Mouse (Mus musculus) heart, postnatal 14 days (tissue): ENCODE measurements around the gene Pcnx3. TPM values are rescaled to one million over a fixed set of nuclear protein-coding genes. Genes with fewer than 3 reads are reported as not detected.
A peak's percentile ranks its signal among the peaks of the same experiment; 100 is the strongest.

Source experiments
- DNase-seq, 2 experiments: peaks; one replicate each; pipeline ENCODE4 v3.0.0; 2021 to 2022
- intact Hi-C: fragments of 180-260 bp; cut with DNase I; formaldehyde crosslinking; loops from one replicate; pipeline ENCODE4 v1.15.1; 2025
- total RNA-seq, 2 experiments: library from RNA; stranded (reverse); gene quantifications; 2 replicates each; pipeline ENCODE4 v1.2.3; 2021

Pcnx3 gene
- total RNA-seq, 2 experiments from 2014 or later: 24.0 to 24.9 TPM

- DNase-seq: peak; percentile 83 to 85
- intact Hi-C loops: no loop called here
These were observed 40.1 kb downstream of the Pcnx3 start for GRCm38 (mm10) chr19:5648401-5649297.

DNA sequence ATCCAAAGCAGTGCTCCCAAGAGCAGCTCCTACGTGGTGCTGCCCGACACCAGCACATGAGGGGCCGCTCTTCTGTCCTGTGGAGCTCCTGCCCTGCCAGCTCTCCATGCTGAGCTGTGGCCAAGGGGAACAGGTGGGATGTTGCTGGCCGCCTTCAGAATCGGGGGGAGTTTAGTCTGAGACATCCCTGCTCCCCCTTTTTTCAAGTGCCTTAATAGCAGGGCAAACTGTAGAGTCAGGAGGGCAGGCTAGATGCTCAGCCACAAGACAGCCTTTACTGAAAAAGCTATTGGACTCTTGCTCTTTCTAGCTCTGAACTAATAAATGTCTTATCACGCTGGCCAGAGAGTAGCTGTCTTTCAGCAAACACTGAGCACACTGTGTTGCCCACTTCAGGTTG is 40.9 kb downstream of the Pcnx3 start:
- DNase-seq: no peak
- intact Hi-C loops: no loop called here

- no peak for DNase-seq
- intact Hi-C loops: no loop called here
These were observed 41.9 kb downstream of the Pcnx3 start for GRCm38 (mm10) chr19:5646731-5647330.

GRCm38 (mm10) chr19:5645280-5645679 is 43.4 kb downstream of the Pcnx3 start:
- DNase-seq: no peak
- intact Hi-C loops: no loop called here

DNA sequence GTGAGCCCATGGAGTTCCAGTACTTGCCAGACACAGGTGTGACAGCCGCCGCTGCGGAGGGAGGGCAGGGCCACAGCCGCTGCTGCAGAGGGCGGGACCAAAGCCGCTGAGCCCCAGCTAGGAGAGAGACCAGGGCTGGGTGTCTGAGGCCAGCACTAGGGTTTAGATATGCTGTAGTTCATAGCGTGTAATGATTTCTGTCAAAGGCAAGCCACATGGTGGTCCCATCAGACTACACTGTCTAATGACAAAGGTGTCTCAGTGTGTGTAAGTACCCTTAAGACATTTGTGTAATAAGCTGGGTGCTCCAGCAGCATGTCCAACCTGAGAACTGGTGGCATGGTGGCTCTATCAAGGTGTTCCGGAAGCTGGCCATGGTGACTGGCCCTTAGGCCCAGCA is 47.1 kb downstream of the Pcnx3 start:
- DNase-seq: no peak
- intact Hi-C loops: no loop called here

DNA sequence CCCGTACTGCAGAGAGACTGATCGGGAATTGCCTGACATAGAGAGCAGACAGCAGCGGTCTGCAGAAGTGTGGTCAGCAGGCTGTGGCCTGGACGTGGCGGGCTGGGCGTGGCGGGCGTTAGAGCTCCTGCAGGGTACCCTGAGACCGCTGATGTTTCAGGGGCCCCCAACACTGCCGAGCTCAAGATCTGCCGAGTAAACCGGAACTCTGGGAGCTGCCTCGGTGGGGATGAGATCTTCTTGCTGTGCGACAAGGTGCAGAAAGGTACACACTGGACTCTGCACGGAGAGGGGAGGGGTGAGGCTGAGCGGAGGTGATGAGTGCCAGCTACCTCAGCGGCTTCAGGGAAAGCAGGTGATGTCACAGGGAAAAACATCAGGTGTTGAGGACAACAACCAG is 47.7 kb downstream of the Pcnx3 start:
- intact Hi-C loops: no loop called here
- no peak for DNase-seq

DNA sequence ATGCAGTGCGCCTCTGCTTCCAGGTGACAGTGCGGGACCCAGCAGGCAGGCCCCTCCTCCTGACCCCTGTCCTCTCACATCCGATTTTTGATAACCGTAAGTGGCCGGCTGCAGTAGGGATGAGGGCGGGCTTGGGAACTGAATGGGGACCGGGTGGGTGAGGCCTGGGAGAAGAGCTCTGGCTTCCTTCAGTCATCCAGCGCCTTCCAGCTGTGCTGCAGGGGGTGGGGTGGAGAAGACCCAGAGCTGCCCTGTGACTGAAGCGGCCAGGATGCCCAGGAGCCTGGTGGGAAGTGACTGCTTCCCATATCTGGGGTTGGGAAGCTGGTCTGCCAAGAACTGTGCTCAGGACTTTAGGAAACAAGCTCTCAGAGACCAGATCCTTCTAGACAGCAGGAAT is 48.4 kb downstream of the Pcnx3 start:
- intact Hi-C loops: no loop called here
- no peak for DNase-seq

- intact Hi-C loops: no loop called here
- DNase-seq: no peak
These were observed 50.2 kb downstream of the Pcnx3 start for GRCm38 (mm10) chr19:5638416-5639005.

GRCm38 (mm10) chr19:5637069-5638047 is 51.4 kb downstream of the Pcnx3 start, which contains the start of gene Rela:
Gene Rela, plus strand, starts transcription at chr19:5637483.
- intact Hi-C loops: no loop called here
- peak; percentile 95 to 96 for DNase-seq

GRCm38 (mm10) chr19:5636571-5637041 is 52.1 kb downstream of the Pcnx3 start:
- intact Hi-C loops: no loop called here
- peak in 1 of 2 experiments; percentile 48 for DNase-seq

DNA sequence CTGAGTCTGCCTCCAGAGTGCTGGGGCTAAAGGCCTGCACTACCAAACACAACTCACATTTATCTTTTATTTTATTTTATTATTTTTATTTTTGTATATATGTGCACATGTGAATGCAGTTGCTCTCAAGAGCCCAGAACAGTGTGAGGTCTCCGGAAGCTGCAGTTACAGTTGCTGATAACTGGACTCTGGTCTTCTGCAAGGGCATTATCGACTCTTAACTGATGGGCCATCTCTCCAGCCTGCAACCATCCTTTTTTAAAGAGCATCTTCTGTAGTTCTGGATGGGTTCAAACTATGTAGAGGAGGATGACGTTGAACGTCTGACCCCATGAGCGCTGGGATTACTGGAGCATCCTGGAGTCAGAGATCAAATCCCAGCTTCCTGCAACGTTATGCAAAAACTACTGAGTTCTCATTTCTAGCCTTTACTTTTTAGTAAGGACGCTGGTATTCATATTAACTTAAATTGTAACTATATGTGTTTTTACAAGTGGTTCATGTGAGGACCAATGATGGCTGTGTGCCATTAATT is 52.6 kb downstream of the Pcnx3 start:
- intact Hi-C loops: no loop called here
- no peak for DNase-seq

- intact Hi-C loops: no loop called here
These were observed 56.6 kb downstream of the Pcnx3 start for GRCm38 (mm10) chr19:5632120-5632519.

GRCm38 (mm10) chr19:5629907-5630306 is 58.8 kb downstream of the Pcnx3 start:
- intact Hi-C loops: no loop called here
- no peak for DNase-seq

More at GRCm38 (mm10) chr19:5632120-5632519, 56.6 kb downstream of the Pcnx3 start:
- DNase-seq: no peak

DNA sequence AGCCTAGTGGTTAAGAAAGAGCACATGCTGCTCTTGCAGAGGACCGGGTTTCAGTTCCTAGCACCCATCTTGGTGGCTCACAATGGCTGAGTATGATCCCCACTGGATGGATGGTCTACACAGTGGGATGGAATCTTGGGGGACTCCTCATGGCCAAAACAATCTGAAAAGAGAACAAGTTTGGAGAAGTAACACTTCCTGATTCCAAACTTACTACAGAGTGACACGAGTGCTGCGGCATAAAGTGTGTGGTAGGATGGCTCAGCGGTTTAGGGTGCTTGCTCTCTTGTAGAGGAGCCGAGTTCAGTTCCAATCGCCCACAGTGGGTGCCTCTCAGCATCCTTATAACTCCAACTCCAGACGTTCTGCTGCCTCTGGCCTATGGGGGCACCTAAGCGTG is 63.4 kb downstream of the Pcnx3 start:
- intact Hi-C loops: no loop called here
- no peak for DNase-seq

DNA sequence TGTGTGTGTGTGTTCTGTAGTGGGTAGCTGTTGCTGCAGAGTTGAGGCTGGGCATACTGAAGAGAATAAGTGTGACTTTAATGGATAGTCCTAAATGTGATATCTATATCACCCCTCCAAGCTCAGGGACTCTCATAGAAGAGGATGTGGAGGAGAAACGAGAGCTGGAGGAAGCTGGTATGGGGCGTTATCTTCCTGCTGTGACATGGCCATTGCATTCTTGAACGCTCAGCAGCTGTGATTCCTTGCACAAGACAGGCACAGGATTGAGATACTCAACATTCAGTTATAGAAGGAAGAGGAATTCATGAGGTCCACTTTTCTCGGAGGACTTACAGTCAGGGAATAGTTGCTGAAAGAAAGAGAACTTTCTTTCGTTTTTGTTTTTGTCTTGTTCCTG is 66.8 kb downstream of the Pcnx3 start:
- no peak for DNase-seq
- intact Hi-C loops: no loop called here

GRCm38 (mm10) chr19:5620007-5620406 is 68.7 kb downstream of the Pcnx3 start:
- intact Hi-C loops: no loop called here
- DNase-seq: no peak

- DNase-seq: no peak
- intact Hi-C loops: no loop called here
These were observed 73.8 kb downstream of the Pcnx3 start for GRCm38 (mm10) chr19:5614953-5615352.
